Mouse (Mus musculus) granulocyte monocyte progenitor cell, adult 5-6 weeks (primary cell): ENCODE results near the gene Pdcd2. TPM values are rescaled to one million over a fixed set of nuclear protein-coding genes. Genes with fewer than 3 reads are reported as not detected.

Experiments
- ATAC-seq: replicated peaks from 2 replicates; pipeline ENCODE4 v1.8.0; 2016; ENCODE audit warnings: mild to moderate bottlenecking, moderate TSS enrichment, inconsistent platforms; ENCODE audit not compliant: poor library complexity, severe bottlenecking
- total RNA-seq, 2 experiments: library from RNA; stranded (forward) in 1 of 2; stranded (reverse) in 1 of 2; fragments of 200-712, 200-1000 nt in 1 of 2; fragments of >200 nt in 1 of 2; fragmentation: Nextera tagmentation in 1 of 2; gene quantifications; 2 replicates each; pipeline ENCODE4 v1.2.3; 2014 to 2017

Pdcd2 gene
- total RNA-seq, 2 experiments from 2014 or later, result 62.2 to 82.6 TPM

GRCm38 (mm10) chr17:15499656-15500394, 27.3 kb downstream of the Pdcd2 start, which contains the start of the genes Psmb1 and Tbp:
Gene Psmb1, minus strand, starts transcription at chr17:15499751.
Gene Tbp, plus strand, starts transcription at chr17:15499888.
- ATAC-seq, result peak; percentile 87

DNA sequence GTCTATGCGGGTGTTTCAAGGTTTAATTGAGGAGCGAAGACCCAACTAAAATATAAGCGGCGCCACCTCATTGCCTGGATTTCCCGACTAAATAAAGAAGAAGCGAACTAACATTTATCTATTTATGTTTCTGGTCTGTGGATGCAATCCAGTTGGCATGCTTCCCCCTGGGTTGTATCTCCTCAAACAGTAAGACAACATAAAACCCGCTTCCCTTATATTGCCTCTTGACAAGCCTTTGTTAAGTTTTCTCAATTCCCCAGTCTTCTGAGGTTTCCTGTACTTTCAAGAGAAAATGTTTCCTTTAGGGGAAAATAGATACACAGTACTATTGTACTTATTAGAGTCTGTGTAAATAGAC, 28.4 kb downstream of the Pdcd2 start:
- ATAC-seq, result no peak

DNA sequence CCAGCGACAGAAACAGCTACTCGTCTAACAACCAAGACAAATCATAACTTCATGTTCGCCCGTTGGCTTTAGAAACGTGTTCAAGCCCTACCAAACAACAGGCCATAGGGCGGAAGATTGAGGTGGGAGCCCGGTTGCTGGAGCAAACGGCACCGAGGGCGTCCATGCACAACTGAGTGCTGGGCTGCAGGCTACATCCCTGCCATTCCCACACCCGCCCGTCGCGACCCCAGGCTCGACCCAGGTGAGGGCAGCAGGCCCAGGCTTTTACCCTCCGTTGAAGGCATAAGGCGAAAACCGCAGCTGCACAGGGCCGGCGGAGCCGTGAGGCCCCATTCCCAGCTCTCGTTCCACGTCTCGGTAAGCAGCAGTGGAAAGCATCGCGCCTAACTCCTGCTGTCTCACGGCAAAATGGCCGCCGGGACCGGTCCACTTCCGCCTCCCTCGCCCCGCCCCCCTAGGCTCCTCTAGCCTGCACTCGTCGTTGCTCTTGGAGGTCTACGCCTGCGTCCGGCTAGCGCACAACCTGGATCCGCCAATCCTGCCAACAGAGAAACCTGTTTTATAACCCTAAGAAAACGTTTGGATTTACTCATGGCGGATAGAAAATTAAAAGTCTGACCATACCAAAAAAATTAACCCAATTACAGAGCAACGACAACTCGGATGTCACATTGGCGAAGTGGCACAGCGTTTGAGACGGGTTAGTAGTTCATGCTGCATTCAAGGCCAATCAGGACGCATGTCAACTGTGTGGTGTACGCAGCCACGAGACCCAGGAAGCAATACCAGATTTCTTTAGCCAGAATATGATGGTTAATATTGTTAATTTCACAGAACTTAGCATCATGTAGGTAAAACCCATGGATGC, 29.0 kb downstream of the Pdcd2 start:
- ATAC-seq, result peak; percentile 80

DNA sequence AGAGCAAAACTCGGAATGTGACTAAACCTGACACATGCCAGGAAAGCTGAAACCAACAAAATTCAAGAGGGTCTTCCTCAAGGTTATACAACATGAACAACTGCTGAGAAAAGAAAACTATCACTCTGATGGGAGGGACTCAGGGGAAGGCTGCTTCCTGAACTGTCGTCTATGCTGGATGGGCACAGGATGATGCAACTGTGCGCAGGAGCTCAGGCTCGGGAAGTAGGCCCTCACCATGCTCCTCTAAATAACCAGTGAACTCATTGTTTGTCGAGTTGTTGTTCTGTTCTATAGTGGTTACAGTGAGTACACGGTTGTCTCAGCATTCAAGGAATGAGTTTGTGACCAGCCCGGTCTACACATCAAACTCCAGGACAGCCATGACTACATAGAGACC, 36.6 kb downstream of the Pdcd2 start:
- ATAC-seq, result no peak

DNA sequence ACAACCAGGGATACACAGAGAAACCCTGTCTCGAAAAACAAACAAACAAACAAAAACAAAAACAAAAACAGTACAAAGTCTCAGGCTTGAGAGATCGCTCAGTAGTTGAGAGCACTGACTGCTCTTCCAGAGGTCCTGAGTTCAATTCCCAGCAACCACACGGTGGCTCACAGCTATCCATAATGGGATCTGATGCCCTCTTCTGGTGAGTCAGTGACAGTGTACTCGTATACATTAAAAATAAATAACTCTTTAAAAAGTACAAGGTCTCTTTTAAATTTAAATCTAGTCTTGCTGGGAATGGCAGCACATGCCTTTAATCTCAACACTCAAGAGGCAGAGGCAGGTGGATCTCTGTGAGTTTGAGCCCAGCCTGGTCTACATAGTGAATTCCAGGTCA, 54.4 kb downstream of the Pdcd2 start:
- ATAC-seq, result no peak

Other genes starting within 250 kb of the Pdcd2 start
- gene Dll1, start 150.4 kb downstream of the Pdcd2 start, total RNA-seq (2014; fragmentation: Nextera tagmentation), result not detected in 2 replicates
- gene Dll1, start 150.4 kb downstream of the Pdcd2 start, total RNA-seq (2017), result 0.26 TPM in 1 of 2 replicates, not detected in the other
- 11.0 and 16.5 TPM in 2 replicates for gene Fam120b, start 131.1 kb downstream of the Pdcd2 start, total RNA-seq (2014; fragmentation: Nextera tagmentation)
- 11.1 and 12.4 TPM in 2 replicates for gene Fam120b, start 131.1 kb downstream of the Pdcd2 start, total RNA-seq (2017)
- gene Psmb1, start 27.6 kb downstream of the Pdcd2 start, total RNA-seq (2014; fragmentation: Nextera tagmentation), result 154 and 160 TPM in 2 replicates
- gene Psmb1, start 27.6 kb downstream of the Pdcd2 start, total RNA-seq (2017), result 200 and 213 TPM in 2 replicates
- gene Tbp, start 27.4 kb downstream of the Pdcd2 start, total RNA-seq (2014; fragmentation: Nextera tagmentation), result 46.1 and 57.1 TPM in 2 replicates
- gene Tbp, start 27.4 kb downstream of the Pdcd2 start, total RNA-seq (2017), result 70.6 and 70.8 TPM in 2 replicates
- gene Prdm9, start 37.1 kb upstream of the Pdcd2 start, total RNA-seq (2014; fragmentation: Nextera tagmentation), result 2.4 and 4.7 TPM in 2 replicates
- gene Prdm9, start 37.1 kb upstream of the Pdcd2 start, total RNA-seq (2017), result 1.7 and 2.5 TPM in 2 replicates
- gene Chd1, start 177.7 kb upstream of the Pdcd2 start, total RNA-seq (2014; fragmentation: Nextera tagmentation), result 34.8 and 39.1 TPM in 2 replicates
- 55.8 and 68.2 TPM in 2 replicates for gene Chd1, start 177.7 kb upstream of the Pdcd2 start, total RNA-seq (2017)